Mouse (Mus musculus) thymus, postnatal 4 days (tissue): ENCODE results near the gene Acot6.

Experiments used
- DNase-seq: peaks from one replicate; pipeline ENCODE4 v3.0.0; 2021

Acot6 gene

GRCm38 (mm10) chr12:84107012-84107411 lies 6.6 kb downstream of the Acot6 start:
- DNase-seq, result no peak

GRCm38 (mm10) chr12:84107692-84108091 lies 7.2 kb downstream of the Acot6 start:
- no peak for DNase-seq

- no peak for DNase-seq
Measured at GRCm38 (mm10) chr12:84109924-84110323, 9.5 kb downstream of the Acot6 start.

GRCm38 (mm10) chr12:84110814-84111213 lies 10.4 kb downstream of the Acot6 start:
- no peak for DNase-seq

GRCm38 (mm10) chr12:84113676-84114075 lies 13.2 kb downstream of the Acot6 start:
- no peak for DNase-seq

GRCm38 (mm10) chr12:84114153-84114994 lies 13.9 kb downstream of the Acot6 start, which contains the start of gene Dnal1:
Gene Dnal1 (plus strand): TSS chr12:84114366.
- peak; percentile 89 for DNase-seq

GRCm38 (mm10) chr12:84119584-84119983 lies 19.1 kb downstream of the Acot6 start:
- no peak for DNase-seq

GRCm38 (mm10) chr12:84125892-84126291 lies 25.4 kb downstream of the Acot6 start:
- DNase-seq, result no peak

GRCm38 (mm10) chr12:84126899-84127298 lies 26.4 kb downstream of the Acot6 start:
- DNase-seq, result no peak

- no peak for DNase-seq
Measured at GRCm38 (mm10) chr12:84128576-84128975, 28.1 kb downstream of the Acot6 start.

GRCm38 (mm10) chr12:84129931-84130330 lies 29.5 kb downstream of the Acot6 start:
- DNase-seq, result no peak

- DNase-seq, result peak; percentile 77
Measured at GRCm38 (mm10) chr12:84132265-84132664, 31.8 kb downstream of the Acot6 start.

GRCm38 (mm10) chr12:84137131-84137530 lies 36.7 kb downstream of the Acot6 start:
- DNase-seq, result no peak

- no peak for DNase-seq
Measured at GRCm38 (mm10) chr12:84140135-84140534, 39.7 kb downstream of the Acot6 start.

GRCm38 (mm10) chr12:84141271-84141670 lies 40.8 kb downstream of the Acot6 start:
- DNase-seq, result no peak

GRCm38 (mm10) chr12:84142281-84143050 lies 42.0 kb downstream of the Acot6 start:
- DNase-seq, result no peak

GRCm38 (mm10) chr12:84147954-84148621 lies 47.6 kb downstream of the Acot6 start, which contains the start of gene Pnma1:
Gene Pnma1 (minus strand): TSS chr12:84148489.
- DNase-seq, result peak; percentile 75

GRCm38 (mm10) chr12:84148622-84149012 lies 48.2 kb downstream of the Acot6 start:
- DNase-seq, result no peak

GRCm38 (mm10) chr12:84149971-84150370 lies 49.5 kb downstream of the Acot6 start:
- DNase-seq, result no peak

- DNase-seq, result no peak
Measured at GRCm38 (mm10) chr12:84150976-84151375, 50.5 kb downstream of the Acot6 start.

GRCm38 (mm10) chr12:84151911-84152310 lies 51.5 kb downstream of the Acot6 start:
- DNase-seq, result no peak

GRCm38 (mm10) chr12:84152352-84153190 lies 52.1 kb downstream of the Acot6 start:
- no peak for DNase-seq
